Mouse (Mus musculus) cerebellum, adult 9-11 months (tissue): ENCODE results near the gene Hes7.

Source experiments
- DNase-seq: peaks from one replicate; pipeline ENCODE4 v3.0.0; 2022

Hes7 gene

GRCm38 (mm10) chr11:69088103-69088855 lies 31.9 kb upstream of the Hes7 start, which contains the start of gene Vamp2:
Gene Vamp2, plus strand, starts transcription at chr11:69088490.
- DNase-seq: peak; percentile 96

- DNase-seq: no peak
Measured at GRCm38 (mm10) chr11:69088856-69089615, 31.2 kb upstream of the Hes7 start.

- peak; percentile 84 for DNase-seq
Measured at GRCm38 (mm10) chr11:69089616-69090290, 30.5 kb upstream of the Hes7 start.

- DNase-seq: peak; percentile 50
Measured at GRCm38 (mm10) chr11:69090367-69090766, 29.8 kb upstream of the Hes7 start.

GRCm38 (mm10) chr11:69091566-69092385 lies 28.4 kb upstream of the Hes7 start:
- DNase-seq: peak; percentile 70

GRCm38 (mm10) chr11:69092386-69092751 lies 27.8 kb upstream of the Hes7 start:
- DNase-seq: peak; percentile 86

- no peak for DNase-seq
Measured at GRCm38 (mm10) chr11:69092871-69093270, 27.3 kb upstream of the Hes7 start.

GRCm38 (mm10) chr11:69093856-69094255 lies 26.3 kb upstream of the Hes7 start:
- peak; percentile 68 for DNase-seq

GRCm38 (mm10) chr11:69094697-69095429 lies 25.3 kb upstream of the Hes7 start, which contains the start of gene Per1:
Gene Per1, plus strand, starts transcription at chr11:69095217.
- DNase-seq: peak; percentile 100

GRCm38 (mm10) chr11:69095511-69096231 lies 24.5 kb upstream of the Hes7 start:
- DNase-seq: peak; percentile 62

- no peak for DNase-seq
Measured at GRCm38 (mm10) chr11:69096360-69096986, 23.7 kb upstream of the Hes7 start.

- DNase-seq: peak; percentile 93
Measured at GRCm38 (mm10) chr11:69096987-69097900, 23.0 kb upstream of the Hes7 start.

- DNase-seq: no peak
Measured at GRCm38 (mm10) chr11:69098039-69098761, 22.0 kb upstream of the Hes7 start.

GRCm38 (mm10) chr11:69098762-69099091 lies 21.5 kb upstream of the Hes7 start:
- DNase-seq: peak; percentile 99

GRCm38 (mm10) chr11:69099177-69099914 lies 20.9 kb upstream of the Hes7 start:
- DNase-seq: peak; percentile 89

GRCm38 (mm10) chr11:69099915-69100345 lies 20.3 kb upstream of the Hes7 start:
- peak; percentile 93 for DNase-seq

- peak; percentile 76 for DNase-seq
Measured at GRCm38 (mm10) chr11:69100639-69101360, 19.4 kb upstream of the Hes7 start.
